Mouse (Mus musculus) lung, postnatal 10 days (tissue): ENCODE measurements around the gene Sik2.

ENCODE experiments used
- DNase-seq: peaks from one replicate; pipeline ENCODE4 v3.0.0; 2021

The Sik2 gene

DNA sequence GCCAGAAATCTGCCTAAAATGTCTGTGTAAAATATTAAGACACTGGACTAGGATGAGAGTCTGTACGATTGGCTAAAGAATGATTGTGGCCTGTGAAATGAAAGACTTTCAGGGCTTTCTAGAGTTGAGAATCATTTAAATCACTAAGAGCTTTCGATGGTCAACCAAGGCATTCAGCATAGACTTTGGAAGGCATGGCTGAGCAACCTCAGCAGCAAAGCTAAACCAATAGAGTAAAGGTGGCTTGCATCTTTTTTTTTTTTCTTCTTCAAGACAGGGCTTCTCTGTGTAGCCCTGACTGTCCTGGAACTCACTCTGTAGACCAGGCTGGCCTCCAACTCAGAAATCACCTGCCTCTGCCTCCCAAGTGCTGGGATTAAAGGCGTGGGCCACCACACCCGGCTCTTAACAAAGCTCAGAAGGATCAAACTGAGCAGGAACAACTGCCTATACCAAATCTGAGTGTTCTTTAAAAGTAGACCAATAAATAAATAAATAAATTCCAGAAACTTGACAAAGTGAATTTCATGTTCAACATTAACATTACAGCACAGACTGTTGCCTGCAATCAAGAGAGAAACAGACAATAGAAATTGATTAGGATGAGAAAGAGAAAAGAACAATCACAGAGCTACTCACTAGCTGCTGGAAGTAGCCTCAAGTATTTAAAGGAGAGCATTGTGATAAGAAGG, 27.2 kb downstream of the Sik2 start:
- no peak for DNase-seq

DNA sequence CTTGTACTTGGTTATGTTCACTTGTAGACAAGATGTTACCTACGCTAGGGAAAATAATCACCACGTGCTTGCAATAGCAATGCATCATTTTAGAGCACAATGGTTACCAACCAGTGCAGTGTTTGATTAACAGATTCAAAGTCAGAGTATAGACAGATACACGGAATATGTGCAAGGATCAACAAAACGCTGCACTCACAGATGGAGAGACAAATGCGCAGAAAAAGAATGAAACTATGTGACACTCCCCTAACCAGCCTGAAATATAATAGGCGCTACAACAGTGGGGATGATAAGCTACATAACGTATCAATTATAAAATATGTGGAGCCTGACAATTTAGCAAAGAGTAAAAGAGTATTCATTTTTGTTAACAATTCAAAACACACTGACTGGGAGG, 34.2 kb downstream of the Sik2 start:
- DNase-seq = no peak

- no peak for DNase-seq
Observed at GRCm38 (mm10) chr9:50970413-50970812, 38.5 kb downstream of the Sik2 start.

DNA sequence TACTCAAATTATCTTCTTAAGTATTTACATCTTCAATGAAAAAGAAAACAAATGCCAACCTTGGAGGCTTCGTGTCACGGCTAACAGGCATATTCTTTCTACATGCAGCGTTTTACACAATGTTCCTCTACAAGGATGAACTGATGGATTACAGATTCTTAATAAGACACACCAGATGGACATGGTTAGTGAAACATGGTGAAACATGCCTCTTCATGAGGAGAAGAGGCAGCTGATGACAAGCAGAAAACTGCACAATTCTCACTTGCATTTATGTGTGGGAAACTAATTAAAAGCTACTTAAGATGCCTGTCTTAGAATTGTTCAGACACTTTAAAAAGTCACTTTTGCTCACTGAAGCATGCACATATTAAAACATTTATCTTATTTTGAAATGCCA, 39.6 kb downstream of the Sik2 start:
- no peak for DNase-seq

DNA sequence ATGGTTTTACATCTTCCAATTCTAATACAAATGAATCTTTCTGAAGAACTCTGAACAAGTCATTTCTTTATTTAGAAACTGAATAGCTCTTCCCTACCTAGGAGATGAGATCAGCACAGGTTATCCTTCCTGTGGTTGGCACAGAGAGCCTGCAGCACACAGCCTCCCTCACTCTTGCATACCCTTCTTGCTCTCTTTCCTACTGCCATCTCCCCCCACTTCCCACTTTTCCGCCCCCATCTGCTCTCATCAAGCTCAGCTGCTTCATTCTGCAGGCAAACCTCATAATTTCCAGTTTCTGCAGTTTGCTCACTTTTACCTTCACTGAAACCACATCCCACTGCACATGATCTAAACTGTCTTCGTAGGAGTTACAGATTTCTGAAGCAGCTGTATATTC, 42.6 kb downstream of the Sik2 start:
- no peak for DNase-seq

DNA sequence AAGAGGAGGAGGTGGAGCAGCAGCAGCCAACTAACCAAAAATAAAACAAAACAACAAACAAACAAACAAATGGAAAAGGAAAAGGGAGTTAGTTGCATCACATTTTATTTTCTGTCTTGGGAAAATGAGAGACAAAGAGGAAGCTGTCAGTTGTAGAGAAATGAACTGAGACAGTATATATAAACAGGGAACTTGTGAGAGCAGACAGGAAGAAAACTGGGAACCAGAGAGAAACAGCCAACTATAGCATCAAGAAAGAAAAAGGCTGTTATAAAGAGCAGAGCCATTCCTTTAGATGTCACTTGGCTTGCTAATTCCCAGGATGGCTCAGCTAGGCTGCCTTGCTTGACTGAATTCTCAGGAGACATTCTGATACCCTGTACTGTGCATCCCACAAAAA, 43.5 kb downstream of the Sik2 start:
- DNase-seq = no peak

GRCm38 (mm10) chr9:50964911-50965310, 44.0 kb downstream of the Sik2 start:
- no peak for DNase-seq

GRCm38 (mm10) chr9:50957956-50958489, 50.9 kb downstream of the Sik2 start:
- peak; percentile 8 for DNase-seq

DNA sequence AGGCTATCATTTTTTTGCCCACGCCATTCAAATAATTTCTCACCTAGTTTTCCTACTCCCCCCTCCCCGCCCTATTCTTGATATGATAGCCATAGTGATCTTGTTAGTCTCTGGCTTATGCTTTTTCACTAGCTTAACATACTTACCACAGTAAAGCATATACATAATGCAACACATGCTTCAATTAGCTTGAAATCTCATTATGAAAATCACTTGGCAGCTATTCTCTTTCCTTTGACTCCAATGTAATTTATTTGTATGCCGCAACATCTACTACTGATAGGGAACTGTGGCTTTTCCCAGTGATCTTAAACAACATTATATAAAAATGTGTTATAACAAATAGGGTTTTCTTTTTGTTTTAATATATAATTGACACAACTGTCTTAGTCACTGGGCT, 53.7 kb downstream of the Sik2 start:
- DNase-seq = no peak

- no peak for DNase-seq
Observed at GRCm38 (mm10) chr9:50948097-50948823, 60.6 kb downstream of the Sik2 start.

GRCm38 (mm10) chr9:50946338-50946737, 62.5 kb downstream of the Sik2 start:
- DNase-seq = no peak

DNA sequence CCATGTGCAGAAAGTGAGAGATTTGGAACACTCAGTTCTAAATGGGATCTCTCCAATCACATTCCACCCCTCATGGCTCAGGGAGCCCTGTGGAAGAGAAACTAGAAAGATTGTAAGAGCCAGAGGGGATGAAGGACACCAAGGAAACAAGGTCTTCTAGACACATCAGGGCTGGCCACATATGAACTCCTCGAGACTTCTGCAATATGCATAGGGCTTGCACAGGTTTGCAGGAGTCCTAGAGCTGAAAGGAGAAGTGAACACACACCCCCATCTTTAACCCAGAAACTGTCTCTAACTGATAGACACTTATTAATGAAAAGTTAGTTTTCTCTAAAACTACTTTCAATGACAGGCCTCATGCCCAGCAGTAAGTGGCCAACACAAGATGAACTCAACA, 64.0 kb downstream of the Sik2 start:
- no peak for DNase-seq

GRCm38 (mm10) chr9:50942711-50943110, 66.2 kb downstream of the Sik2 start:
- DNase-seq = no peak

DNA sequence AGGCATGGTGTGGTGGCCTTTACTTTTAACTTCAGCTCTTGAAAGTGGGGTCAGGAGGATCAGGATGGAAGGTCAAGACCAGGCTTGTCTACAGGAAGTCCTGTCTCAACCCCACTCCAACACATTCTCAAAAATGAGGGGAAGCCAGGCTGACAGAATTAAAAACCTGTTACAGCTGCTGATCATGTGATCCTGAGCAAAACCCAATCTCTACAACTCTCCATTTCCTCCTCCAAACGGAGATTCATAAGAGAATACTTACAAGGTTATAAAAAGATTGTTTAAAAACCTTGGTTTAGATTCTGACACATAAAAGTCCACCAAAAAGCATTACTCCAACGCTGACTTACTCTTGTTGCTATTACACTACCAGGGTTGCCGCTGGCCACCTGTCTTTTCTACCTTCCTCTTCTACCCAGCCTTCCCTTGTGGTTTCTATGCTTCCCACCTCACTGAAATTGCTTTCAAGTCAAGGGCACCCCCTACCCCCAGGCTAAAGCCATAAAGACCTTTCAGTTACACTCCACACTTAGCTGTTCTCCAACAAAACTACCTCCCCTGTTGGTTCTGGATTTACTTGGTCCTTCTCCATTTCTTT, 67.0 kb downstream of the Sik2 start:
- no peak for DNase-seq

DNA sequence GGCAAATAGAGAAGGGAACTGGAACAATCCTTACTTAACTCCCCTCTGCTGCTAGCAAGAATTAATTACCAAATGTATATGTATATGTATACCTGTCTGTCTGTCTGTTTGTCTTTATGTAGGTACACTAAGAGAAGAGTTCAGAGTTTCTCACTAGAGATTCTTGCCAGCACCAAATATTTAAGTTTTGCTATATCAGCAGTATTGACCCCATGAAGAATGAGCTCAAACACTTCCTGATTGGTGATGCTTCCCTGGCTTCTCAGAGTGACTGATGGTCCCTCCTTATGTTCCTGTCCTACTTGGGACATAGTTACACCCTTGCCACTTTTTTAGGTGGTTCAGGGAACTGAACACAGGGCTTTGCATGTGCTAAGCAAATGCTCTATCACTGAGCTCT, 78.9 kb downstream of the Sik2 start:
- DNase-seq = no peak

- DNase-seq = no peak
Observed at GRCm38 (mm10) chr9:50925801-50926200, 83.1 kb downstream of the Sik2 start.

DNA sequence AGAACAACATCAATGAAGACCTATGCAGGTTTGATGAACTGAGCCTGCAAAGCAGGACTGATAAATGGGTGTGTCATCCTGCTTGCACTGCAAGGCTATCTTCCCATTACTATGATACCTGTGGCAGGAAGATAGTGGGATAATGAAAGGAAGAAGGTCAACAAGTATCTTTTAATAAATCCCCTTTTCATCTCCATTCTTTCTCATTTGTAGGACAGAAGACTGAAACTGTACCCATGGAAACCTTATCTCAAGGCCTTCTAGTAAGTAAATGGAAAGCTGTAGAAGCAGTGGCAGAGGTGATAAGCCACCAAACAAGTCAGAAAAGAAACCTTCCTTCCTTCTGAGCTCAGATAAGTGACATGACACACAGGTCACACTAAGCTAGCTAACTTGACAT, 84.4 kb downstream of the Sik2 start:
- DNase-seq = no peak

- no peak for DNase-seq
Observed at GRCm38 (mm10) chr9:50922363-50923153, 86.3 kb downstream of the Sik2 start.

- peak; percentile 11 for DNase-seq
Observed at GRCm38 (mm10) chr9:50920933-50921895, 87.7 kb downstream of the Sik2 start.

GRCm38 (mm10) chr9:50919554-50919953, 89.3 kb downstream of the Sik2 start:
- DNase-seq = no peak

DNA sequence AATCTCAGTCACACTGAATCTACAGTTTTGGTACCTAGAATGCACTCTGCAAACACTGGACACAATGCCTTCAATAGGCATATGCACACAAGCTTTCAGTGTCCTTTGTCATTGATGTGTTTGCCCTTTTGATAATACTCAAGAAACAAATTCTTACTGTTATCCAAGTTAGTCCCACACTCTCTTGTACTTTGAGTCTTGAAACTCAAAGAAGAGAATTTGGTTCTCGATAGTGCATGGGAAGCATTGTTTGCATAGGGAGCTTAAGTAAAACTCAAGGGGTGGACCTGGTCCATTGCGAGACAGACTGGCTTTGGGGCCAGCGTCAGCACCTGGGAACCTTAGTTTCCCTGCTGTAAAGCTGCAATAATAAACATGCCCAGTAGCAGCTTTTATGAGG, 90.7 kb downstream of the Sik2 start:
- no peak for DNase-seq
